Mouse (Mus musculus) G1E (cell line): ENCODE results near the gene Blnk.

ENCODE experiments used
- CTCF ChIP-seq: IDR thresholded peaks from 2 replicates; pipeline ENCODE4 v1.5.1; 2012; ENCODE audit warnings: low read depth, low read length, inconsistent platforms, mixed read lengths
- GATA1 ChIP-seq: IDR thresholded peaks from 2 replicates; pipeline ENCODE4 v1.6.1; 2012; ENCODE audit warnings: borderline replicate concordance, low read length, inconsistent platforms, mixed read lengths
- POLR2AphosphoS5 ChIP-seq: IDR thresholded peaks from 2 replicates; pipeline ENCODE4 v1.6.1; 2012; ENCODE audit warnings: low read depth, low read length, inconsistent platforms; ENCODE audit not compliant: insufficient replicate concordance
- TAL1 ChIP-seq: conservative IDR thresholded peaks from 2 replicates; pipeline ENCODE4 v1.6.1; 2012; ENCODE audit warnings: low read depth, low read length, inconsistent platforms, mixed read lengths

GRCm38 (mm10) chr19:40994911-40995310 is 576 bp upstream of the Blnk start:
- TF ChIP-seq CTCF = no peak
- no peak for TF ChIP-seq GATA1
- no peak for TF ChIP-seq TAL1
- no peak for TF ChIP-seq POLR2AphosphoS5
